In the genomic region with DNA sequence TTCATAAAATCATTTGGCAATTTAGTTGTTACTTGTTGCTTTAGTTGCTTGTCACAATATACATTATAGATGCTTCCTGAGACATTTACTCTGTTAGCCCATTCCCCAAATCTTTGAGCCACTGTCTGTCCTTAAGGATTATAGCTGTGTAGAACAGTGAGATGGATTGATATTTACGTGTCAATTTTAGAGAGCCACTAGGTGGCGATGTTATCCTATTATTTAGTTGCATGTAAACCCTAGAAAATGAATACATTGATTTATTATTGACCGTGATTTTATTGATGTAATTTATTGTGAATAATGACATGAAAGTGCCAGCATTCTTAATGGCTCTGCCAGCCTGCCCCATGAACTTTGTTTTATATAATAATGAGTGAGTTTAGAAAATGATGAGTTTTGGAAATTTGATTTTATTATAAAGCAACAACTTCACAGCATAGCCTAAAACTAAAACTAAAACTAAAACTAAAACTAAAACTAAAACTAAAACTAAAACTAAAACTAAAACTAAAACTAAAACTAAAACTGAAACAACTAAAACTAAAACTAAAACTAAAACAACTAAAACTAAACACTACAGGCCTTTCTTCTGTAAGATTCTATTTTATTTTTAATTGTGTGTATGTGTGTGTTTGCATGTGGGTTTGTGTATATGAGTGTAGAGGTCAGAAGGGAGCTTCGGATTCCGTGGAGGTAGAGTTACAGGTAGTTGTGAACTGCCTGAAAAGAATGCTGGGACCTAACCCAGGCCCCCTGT, we compare ENCODE assay signal across 8 mouse cellular contexts.
DNase-seq lines count a peak whose midpoint lies in the region; ATAC-seq and TF ChIP-seq lines count a peak whose summit lies in the region.

No protein-coding gene starts in this region.

- TF ChIP-seq CTCF in lung, embryonic 14.5 days (IDR thresholded peaks at IDR 0.05; ENCODE audit: low read depth): peak; percentile 72
- TF ChIP-seq CTCF in lung, adult 2 months (IDR thresholded peaks at IDR 0.05; ENCODE audit: insufficient read depth, low read length): no peak

- DNase-seq in adrenal gland, adult 2 months: peak; percentile 11
- DNase-seq in adrenal gland, adult 8-10 months: no peak
- peak; percentile 86 for DNase-seq in lung, embryonic 14.5 days
- no peak for DNase-seq in lung, adult 2 months
- DNase-seq in c-Kit-positive CD71-positive TER-119-negative erythroid progenitor cells, embryonic 14.5 days (ENCODE audit: low read depth): peak; percentile 58
- DNase-seq in left cerebral cortex, postnatal 14 days (ENCODE audit: low spot score in 2 of 2): peak; percentile 71 to 84
- peak; percentile 79 for DNase-seq in retina, postnatal 1 day

- H3K4me2 ChIP-seq in lung, embryonic 14.5 days: no peak overlapping the region

- H3K36me3 ChIP-seq in lung, embryonic 14.5 days (ENCODE audit: insufficient read depth): no peaks in the 10 kb centered on the region

- no peak for ATAC-seq in lung, embryonic 14.5 days (ENCODE audit: insufficient read depth)
- peak; percentile 79 for ATAC-seq in granulocyte monocyte progenitor cell, adult 5-6 weeks (replicated peaks; ENCODE audit: poor library complexity, severe bottlenecking)

- WGBS in lung, embryonic 14.5 days: 18% methylated on average over 5 of the region's 5 CpGs
- WGBS in lung, adult 2 months: 16% methylated on average over 5 of the region's 5 CpGs

- no peaks in the 10 kb centered on the region for H3K27me3 ChIP-seq in lung, embryonic 14.5 days (ENCODE audit: insufficient read depth, low read length)

- no peak for TF ChIP-seq POLR2A in lung, adult 2 months (IDR thresholded peaks at IDR 0.05; ENCODE audit: borderline replicate concordance, extremely low read depth, low read depth, low read length)

- H3K4me1 ChIP-seq in lung, embryonic 14.5 days (ENCODE audit: insufficient read depth): no peaks in the 10 kb centered on the region
- H3K4me1 ChIP-seq in lung, adult 2 months (ENCODE audit: control insufficient read depth, insufficient read depth, low read length): no peaks in the 10 kb centered on the region; the same call in 1 of the 2 replicates

- H3K4me3 ChIP-seq in lung, embryonic 14.5 days (ENCODE audit: low read depth, low read length): no peak overlapping the region
- no peak overlapping the region for H3K4me3 ChIP-seq in lung, adult 2 months (replicated peaks; ENCODE audit: extremely low read depth, low read depth, low read length)

- intact Hi-C loops in left cerebral cortex, postnatal 14 days (cut with DNase I): loop anchor here (1.0 to 10.0 kb wide), 3 partner anchors 549 to 1072 kb away; no protein-coding TSS in a partner anchor

- H3K9me3 ChIP-seq in lung, embryonic 14.5 days (ENCODE audit: low read depth, low read length): no peaks in the 10 kb centered on the region

- H3K27ac ChIP-seq in lung, embryonic 14.5 days (ENCODE audit: low read depth): no peak overlapping the region

- H3K9ac ChIP-seq in lung, embryonic 14.5 days: no peak overlapping the region

Comparison
In these comparisons a context has a peak if more than half of its experiments do, and no peak if none do; other contexts are left out.
1. DNase-seq: peak in adrenal gland, adult 2 months (single experiment), lung, embryonic 14.5 days (single experiment), c-Kit-positive CD71-positive TER-119-negative erythroid progenitor cells, embryonic 14.5 days (single experiment), left cerebral cortex, postnatal 14 days (2 of 2) and retina, postnatal 1 day (single experiment); none in adrenal gland, adult 8-10 months (single experiment) and lung, adult 2 months (single experiment).